Mouse (Mus musculus) heart, postnatal 36 days (tissue): ENCODE data around the gene Ddah1. TPM values are rescaled to one million over a fixed set of nuclear protein-coding genes. Genes with fewer than 3 reads are reported as not detected.

Experiments used
- DNase-seq, 2 experiments: peaks; one replicate each; pipeline ENCODE4 v3.0.0; 2021 to 2022
- intact Hi-C: fragments of 180-260 bp; cut with DNase I; formaldehyde crosslinking; loops from one replicate; pipeline ENCODE4 v1.15.1; 2025
- total RNA-seq, 2 experiments: library from RNA; stranded (reverse); gene quantifications; 2 replicates each; pipeline ENCODE4 v1.2.3; 2021

Ddah1 gene
- 1 to 10 TPM; 8.4 to 8.9 TPM for total RNA-seq

DNA sequence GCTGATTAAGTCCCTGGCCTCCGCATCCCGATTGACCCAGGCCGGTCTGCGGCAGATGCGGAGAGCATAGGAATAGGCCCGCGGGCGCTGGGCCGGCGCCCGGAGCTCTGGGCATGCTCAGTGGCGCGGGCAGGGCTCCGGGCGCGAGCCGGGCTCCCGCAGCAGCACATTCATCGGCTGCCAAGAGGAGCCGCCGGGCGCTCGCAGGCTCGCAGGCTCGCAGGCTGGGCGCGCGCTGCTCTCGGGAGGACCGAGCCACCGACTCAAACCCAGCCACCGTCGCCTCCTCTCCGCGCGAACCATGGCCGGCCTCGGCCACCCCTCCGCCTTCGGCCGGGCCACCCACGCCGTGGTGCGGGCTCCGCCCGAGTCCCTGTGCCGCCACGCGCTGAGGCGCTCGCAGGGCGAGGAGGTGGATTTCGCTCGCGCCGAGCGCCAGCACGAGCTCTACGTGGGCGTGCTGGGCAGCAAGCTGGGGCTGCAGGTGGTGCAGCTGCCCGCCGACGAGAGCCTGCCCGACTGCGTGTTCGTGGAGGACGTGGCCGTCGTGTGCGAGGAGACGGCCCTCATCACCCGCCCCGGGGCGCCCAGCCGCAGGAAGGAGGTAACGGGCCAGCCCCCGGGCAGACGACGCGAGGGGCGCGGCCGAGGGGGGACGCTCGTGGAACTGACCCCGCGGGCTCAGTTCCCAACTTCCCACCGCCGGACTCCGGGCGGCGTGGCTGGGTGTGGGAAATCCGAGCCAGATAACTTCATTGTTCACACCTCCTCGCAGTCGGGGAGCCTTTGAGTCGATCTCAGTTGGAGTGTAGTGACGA, at the start of gene Ddah1:
TSS of gene Ddah1 (plus strand) at position 115 of the 818 bp plus-strand sequence.
- intact Hi-C loops: loop anchor here (2.0 to 10.0 kb wide), 3 partner anchors 26 to 146 kb away; no protein-coding TSS in a partner anchor
- peak; percentile 63 to 73 for DNase-seq

DNA sequence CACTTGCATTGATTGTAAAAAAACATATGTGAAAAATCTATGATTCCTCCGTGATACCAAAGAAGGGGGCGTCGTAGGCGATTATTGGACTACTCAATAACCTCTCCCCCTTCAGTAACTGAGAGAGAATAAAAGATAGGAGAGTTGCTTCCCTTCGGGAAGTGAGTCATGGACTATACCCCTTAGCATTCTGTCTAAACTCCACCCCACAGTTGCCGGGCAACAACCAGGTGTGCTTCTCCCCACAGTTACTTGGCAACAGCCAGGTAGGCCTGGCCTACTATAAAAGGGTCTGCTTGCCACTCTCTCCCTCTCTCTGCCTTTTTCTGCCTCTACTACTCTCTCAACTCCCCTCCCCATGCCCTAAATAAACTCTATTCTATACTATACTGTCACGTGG, 42.6 kb upstream of the Ddah1 start:
- no peak for DNase-seq

DNA sequence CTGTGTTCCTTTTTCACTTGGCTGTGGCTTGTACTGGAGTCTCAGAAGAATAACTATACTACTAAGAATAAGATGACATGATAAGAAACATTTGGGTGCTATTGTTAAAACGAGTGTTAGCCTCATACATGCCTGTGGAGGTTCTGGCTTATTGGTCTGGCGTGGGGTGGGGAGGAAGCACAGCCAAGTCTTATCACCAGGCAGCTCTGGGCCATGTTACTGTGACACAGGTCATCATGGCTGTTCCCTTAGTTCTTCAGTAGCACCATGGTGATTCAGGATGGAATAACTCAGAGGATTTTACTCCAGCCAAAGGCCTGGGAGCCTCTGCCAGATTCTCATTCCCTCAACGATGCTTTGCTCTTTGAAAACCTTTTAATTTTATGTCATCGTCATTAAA, 38.8 kb upstream of the Ddah1 start:
- intact Hi-C loops: no loop called here
- DNase-seq: peak in 1 of 2 experiments; percentile 11

More for the DNA sequence above, 42.6 kb upstream of the Ddah1 start:
- intact Hi-C loops: no loop called here

DNA sequence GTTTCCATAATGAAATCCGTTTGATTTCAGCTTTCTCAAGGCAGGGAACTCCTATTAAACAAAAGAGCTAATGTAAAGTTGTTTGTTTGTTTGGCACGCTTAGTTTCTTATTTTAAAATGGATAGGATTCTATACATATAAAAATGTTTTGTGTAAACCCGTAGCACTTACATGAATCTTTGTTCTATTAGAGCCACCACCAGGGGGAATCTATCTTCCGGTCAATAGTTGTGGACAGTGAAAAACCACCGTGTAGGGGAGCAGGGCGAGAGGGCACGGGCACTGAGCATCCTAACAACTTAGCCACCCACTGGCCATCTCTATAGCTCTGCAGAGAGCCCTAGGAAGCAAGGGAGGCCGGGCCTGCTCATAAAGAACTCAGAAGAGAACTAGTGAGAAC, 33.4 kb upstream of the Ddah1 start:
- intact Hi-C loops: no loop called here
- DNase-seq: no peak

DNA sequence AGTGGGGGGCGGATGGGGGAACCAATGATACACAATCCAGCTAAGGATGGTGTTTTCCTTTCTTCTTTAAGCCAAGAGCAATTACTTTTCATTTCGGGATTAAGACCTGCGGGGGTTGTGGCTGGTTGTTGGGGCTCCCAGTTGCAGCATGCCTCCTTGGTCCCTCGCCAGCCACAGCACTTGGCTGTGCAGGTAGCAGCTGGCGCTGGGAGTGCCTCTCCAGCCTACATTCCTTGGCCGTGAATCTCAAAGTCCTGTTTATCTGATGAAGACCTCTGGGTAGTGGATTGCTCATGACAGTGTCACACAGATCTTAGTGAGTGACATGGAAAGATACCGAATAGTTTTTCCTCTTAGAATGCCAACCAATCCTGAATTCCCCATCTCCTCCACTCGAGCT, 30.1 kb upstream of the Ddah1 start:
- intact Hi-C loops: loop anchor here (2.0 kb wide), 2 partner anchors 144 to 172 kb away; no protein-coding TSS in a partner anchor

DNA sequence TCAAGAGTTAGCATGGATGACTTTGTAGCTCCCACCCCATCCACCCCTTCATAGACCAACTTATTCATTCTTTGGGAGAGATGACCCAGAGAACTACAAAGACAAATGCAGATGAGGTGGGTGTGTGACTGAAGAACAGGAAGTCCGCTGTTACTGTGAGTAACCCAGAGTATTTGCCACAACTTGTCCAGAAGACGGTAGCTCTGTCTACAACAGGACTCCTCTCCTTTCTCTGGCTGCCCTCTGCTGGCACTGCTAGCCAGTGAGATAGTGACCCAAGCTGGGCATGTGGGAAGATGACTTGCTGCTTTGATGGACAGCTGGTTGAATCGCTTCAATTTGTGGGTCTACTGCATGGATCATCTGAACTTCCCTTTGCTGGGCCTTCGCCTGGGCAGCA, 28.9 kb upstream of the Ddah1 start:
- intact Hi-C loops: loop anchor here (1.0 to 2.0 kb wide), 3 partner anchors 81 to 171 kb away; no protein-coding TSS in a partner anchor
- DNase-seq: peak; percentile 34 to 48

More for the DNA sequence above, 30.1 kb upstream of the Ddah1 start:
- no peak for DNase-seq

DNA sequence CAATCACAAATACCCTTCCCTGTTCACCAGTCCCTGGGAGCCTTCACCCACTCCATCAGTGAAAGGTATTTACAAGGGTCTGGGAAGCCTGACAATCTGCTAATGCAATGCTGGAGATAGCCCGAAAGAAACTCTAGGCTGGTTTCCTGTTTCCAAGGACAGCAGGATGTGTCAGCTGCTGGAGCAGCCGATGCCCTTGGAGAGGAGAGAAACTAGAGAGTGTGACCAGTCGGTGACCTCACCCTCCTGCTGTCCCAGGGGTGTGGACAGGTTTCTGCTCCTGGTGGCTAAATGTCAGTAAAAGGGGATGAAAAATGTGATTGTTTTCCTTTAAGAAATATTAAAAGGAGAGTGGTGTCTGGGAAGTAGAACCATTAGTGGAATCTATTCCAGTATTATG, 28.4 kb upstream of the Ddah1 start:
- DNase-seq: no peak
- intact Hi-C loops: no loop called here

DNA sequence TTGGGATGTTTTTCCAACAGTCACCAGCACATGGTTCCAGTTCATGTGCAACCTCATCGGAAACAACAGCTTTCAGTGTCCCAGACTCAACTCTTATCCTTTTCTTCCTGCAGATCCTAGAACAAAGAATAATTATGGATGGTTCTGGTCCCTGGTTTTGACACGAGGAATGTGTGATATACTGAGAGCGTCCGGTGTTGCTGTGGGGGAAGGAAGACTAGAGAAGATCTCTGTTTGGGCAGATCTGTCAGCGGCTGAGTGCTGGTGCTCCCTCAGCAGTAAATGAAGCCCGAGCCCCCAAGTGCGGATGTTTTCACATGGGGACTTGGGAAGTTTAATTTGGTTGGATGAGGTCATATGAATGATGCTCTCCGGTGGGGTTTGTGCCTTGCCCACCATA, 23.6 kb upstream of the Ddah1 start:
- intact Hi-C loops: no loop called here
- no peak for DNase-seq

DNA sequence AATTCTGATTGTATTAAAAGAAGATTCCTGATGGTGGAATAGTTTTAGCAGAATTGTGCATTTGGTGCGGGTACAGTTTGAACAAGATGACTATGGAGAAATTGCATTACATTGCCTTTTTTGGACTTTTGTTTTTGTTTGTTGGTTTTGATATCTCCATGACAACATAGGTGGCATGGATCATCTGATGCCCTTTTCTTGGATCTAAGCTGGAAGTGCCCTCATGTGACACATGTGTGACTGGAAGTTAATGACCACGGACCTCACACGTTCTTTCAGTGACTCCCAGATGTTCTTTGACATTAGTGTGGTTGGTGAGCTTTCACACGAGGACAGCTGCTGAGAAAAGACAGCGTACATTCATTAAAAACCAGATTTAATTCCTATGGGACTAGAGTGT, 21.9 kb upstream of the Ddah1 start:
- DNase-seq: no peak
- intact Hi-C loops: no loop called here

DNA sequence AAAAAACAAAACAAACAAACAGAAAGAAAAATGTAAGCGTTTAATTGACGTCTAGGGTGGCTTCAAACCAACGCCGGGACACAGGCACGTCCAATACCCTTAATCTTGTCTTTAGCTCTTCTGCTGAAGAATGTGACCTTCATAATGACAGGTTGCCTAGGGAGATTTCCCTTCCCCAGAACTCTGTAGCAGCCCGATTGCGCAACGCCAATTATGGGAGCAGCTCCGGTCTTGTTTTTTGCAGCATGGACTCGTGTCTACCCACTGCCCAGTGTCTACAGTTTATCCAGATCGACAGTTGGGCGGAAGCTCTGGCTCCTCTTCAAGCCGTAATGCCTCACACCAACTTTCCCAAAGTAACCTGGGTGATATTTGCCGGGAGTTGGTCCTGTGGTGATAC, 19.8 kb upstream of the Ddah1 start:
- intact Hi-C loops: no loop called here

DNA sequence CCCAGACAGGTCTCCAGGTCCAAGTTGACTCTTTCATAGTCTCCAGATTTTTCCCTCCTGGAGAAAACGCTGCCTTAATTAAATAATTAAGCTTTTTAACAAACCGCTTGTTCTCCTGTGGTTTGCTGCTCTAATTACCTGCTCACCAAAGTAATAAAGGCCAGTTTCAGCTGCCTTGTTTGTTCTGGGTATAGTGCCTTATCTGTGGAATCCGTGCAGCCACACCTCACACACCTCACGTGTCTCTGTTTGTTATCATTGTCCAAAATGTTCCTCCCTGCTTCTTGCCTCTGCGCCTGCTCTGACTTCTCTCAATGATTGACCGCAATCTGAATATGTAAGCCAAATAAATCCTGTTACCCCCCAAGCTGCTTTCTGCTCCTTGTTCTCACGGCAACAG, 18.6 kb upstream of the Ddah1 start:
- intact Hi-C loops: no loop called here
- no peak for DNase-seq

More for the DNA sequence above, 19.8 kb upstream of the Ddah1 start:
- DNase-seq: no peak

DNA sequence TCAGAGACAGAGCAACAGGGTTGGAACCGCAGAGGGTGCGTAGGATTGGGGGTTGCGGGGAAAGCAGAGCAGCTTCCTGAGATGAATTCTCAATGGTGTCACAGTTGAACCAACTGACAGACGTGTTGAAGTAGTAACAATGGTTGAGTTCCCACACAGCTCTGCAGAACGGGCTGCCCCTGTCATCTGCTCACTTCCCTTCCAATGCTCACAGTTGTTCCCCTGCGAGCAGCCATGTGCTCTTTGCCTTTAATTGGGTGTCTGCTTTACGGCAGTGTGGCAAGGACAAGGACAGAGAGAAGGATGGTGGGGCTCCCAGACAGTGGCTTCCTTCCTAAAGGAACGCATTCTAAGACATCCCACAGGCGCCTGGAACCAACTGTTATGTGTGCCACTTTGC, 15.4 kb upstream of the Ddah1 start:
- DNase-seq: no peak
- intact Hi-C loops: no loop called here

DNA sequence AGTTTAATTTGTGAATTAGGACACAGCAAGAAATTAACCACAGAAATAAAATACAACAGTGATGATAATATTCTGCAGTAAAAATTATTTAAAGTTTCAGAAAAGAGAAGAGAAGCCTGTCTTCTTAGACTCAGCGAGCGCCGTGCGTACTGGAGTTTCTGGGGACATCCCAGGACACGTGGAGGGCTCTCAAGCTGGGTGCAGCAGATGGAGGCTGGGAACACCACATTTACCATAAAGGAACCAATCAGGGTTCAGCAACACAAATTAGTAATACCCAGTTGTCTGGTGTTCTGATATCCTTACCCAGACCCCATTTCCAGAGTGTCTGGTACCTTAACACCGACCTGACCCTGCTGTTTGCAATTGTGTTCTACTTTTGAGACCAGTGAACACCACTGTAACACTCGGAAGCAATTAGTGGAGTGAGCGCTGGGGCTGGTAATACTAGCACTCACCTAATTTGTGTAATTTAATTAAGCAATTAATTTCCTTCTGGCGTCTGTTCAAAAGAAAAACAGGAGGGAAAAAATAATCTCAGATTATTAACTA, 14.9 kb upstream of the Ddah1 start:
- intact Hi-C loops: no loop called here
- no peak for DNase-seq

DNA sequence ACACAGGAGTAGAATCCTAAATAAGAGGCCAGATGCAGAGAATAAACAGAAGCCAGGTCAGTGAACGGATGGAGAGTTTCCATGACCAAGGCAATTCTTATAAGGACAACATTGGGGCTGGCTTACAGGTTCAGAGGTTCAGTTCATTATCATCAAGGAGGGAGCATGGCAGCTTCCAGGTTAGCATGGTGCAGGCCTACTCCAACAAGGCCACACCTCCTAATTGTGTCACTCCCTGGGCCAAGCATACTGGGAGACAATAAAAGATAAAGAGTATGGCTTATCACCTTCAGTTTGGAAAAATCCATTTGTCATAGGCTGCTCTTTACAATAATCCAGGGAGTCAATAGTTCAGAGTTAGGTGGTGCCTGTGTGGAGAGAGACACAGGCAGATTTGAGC, 9.8 kb upstream of the Ddah1 start:
- no peak for DNase-seq
- intact Hi-C loops: no loop called here

DNA sequence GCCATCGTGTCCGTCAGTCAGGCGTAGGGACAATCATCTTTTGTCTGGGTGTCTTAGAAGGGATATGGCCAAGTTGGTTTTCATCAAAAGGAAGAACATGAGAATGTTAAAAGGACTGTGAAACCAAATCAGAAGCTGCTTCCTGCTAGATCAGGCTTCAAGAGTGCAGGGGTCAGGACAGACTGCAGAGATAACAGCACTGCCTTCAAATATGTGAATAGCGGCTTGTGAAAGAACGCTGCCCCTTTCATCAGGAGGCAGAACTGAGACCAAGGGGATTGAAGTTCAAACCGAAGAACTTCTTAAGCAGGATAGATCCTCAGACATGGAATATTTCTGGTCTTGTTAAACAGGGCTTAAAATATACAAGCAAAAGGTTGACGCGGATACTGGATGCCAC, 2.0 kb upstream of the Ddah1 start:
- DNase-seq: no peak
- intact Hi-C loops: loop anchor here (10.0 kb wide), 1 partner anchor 148 kb away; no protein-coding TSS in a partner anchor

DNA sequence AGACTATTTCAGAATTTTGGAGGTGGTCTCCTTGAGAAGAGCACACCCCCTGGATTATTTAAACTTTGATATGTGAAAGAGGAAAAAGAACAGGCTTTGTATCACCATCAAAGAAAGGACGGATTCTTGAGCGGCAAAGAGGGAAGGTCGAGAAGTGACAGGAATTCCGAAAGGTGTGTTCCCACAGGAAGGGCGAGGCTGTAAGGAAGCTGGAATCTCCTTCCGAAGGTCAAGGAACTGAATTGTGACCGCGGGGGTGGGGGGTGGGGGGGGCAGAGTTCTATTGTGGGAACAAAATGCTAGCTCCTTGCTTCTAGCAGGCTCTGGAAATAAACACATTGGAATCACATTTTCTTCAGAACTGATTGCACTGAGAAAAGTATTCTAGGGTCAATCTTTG, 1.3 kb upstream of the Ddah1 start:
- no peak for DNase-seq
- intact Hi-C loops: loop anchor here (10.0 kb wide), 1 partner anchor 148 kb away; no protein-coding TSS in a partner anchor

DNA sequence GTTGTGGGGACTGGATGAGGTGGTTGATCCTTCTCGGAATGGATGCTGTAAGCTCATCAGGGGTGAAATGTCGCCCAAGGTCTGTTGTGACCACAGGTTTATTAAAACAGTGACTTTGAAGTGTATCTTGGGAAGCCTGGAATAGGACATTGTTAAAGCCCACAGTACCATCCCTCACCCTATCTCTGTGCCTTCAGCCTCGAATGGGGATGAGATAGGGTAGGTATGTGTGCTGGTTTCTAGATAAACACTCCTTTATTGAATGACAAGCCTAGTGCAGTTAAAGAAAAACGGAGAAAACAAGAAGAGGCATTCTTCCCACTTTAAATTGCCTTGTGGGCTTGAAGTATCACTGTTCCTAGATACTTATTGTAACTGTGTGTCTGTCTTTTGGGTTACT, 631 bp upstream of the Ddah1 start:
- intact Hi-C loops: loop anchor here (2.0 to 10.0 kb wide), 3 partner anchors 27 to 147 kb away; no protein-coding TSS in a partner anchor
- no peak for DNase-seq

DNA sequence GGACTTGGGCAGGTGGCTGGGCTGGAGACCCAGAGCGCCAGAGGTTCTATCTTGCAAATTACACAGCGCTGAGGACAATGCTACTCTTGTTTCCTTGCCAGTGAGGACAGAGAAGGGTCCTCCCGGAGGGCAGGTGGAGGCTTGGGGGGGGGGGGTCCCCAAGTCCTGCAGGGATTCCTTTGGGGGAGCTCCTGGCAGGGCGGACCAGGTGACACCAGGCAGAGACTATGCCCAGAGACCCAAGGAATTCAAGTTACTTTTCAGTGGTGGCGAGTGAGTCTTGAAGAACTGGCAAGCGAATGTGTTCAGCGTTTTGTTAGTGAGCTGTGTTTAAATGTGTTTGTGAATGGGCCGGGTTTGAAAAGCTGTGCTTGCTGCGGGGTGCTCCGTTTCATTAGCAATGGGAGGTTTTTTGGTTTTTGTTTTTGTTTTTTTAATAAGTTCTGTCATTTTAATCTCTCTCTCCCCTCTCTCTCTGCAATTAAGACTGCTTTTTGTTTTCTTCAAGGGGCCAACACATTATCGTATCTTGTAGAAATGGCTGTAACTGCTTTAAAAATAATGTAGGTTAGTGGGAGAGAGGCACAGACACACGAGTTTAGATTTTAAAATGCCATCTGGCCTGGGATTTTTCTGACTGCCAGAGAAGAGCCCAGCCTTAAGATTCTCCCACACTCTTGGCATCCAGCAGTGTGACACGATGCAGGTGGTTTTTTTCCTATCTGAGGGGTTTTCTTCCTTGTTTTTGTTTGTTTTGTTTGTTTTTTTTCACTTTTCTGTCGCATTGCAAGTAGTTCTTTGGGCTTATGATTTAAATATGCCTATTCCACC, 1.1 kb downstream of the Ddah1 start:
- DNase-seq: no peak
- intact Hi-C loops: loop anchor here (2.0 to 10.0 kb wide), 3 partner anchors 25 to 145 kb away; no protein-coding TSS in a partner anchor

DNA sequence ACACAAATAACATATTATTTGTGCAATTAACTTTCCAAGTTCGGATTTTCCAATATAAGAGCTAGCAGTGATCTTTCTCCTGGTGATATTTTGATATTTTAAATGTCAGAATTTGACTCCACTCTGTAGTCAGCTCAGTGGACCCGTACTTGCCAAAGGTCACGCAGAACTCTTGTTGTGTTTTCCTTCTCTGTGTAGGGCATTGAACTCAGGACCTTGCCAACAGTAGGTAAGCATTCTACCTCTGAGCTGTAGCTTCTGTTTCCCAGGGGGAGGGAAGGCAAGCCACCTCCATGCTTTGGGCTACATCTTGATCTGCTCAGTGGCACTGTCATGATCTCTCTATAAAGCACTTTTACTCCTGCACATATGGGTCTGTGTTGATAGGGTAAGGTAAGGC, 2.1 kb downstream of the Ddah1 start:
- no peak for DNase-seq
- intact Hi-C loops: no loop called here

DNA sequence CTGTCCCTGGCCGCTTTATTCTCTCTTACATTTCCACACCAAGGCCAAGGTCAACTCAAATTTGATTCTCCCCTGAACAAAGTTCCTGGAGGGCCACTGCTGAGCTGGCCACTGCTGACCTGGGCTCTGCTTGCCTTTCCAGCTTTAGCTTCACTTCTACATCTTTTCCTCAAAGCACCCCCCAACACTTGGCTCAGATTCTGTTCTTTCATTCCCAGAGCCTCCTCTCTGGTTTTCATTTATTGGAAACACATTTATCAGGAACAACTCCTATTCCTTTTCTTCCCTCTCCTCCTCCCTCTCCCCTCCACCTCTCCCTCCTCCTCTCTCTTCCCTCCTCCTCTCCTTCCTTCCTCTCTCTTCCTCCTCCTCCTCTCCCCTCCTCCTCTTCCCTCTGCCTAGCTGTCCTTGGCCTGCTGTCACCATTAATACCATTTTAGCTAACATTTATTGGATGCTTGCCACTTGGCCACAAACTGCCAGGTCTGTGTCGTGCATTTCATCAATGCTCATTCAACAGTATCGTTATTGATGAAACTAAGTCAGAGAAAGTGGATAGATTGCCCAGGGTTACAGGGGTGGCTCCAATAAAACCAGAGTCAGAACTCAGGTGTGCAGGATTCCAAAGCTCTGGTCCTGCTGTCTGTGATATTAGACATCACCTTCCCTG, 3.2 kb downstream of the Ddah1 start:
- DNase-seq: no peak
- intact Hi-C loops: no loop called here
